Mouse (Mus musculus): ENCODE measurements around the gene Scaf4.

Gene Scaf4

DNA sequence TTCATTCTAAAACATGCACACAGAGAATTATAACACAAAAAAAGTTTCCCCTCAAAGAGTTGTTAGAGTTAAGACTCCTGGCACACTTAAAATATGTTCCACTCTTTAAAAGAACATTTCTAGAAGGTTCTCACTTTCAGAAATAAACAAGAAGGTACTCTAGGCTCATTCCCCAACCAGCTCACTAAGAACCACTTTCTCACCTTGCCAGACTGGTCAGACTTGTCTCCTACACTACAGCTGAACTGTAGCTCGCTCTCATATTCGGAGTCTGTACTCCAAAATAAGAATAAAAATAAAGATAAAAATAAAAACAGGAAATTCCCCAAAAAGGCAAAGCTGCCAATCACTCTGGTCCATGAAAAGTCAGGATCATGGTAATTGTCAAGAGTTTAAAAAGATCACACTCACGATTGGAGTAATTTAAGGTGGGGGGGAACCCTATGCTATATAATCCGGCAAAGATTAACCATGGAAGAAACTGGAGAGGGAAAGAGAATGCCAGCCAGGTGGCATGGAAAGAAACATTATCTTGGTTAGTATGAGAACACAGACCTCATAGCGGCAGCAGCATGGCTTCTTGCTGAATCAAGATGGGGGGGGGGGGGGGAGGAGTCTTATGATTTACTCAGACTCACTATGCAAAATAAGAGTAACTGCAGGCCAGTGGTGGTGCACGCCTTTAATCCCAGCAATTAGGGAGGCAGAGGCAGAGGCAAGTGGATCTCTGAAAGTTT lies 80.9 kb downstream of the Scaf4 start:
- DNase-seq (ENCODE audit: low spot score), result no peak

DNA sequence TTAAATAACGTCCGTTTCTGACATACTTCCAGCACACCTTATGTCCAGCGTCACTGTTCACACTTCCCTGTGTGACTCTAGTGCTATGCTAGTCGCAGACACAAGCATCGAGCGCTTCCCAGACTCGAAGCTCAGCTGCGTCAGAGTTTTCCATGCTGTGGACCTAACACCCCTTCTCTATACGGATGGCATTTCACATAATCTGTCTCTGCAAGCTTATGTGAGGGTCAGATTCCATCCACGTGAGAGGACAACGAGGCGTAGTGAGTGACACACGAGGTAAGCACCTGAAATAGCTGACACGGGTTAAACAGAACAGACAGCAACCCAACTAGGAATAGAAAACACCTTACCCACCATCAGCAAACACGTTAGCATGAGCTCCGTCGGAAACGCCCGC lies 82.2 kb downstream of the Scaf4 start:
- no peak for DNase-seq (ENCODE audit: low spot score)

DNA sequence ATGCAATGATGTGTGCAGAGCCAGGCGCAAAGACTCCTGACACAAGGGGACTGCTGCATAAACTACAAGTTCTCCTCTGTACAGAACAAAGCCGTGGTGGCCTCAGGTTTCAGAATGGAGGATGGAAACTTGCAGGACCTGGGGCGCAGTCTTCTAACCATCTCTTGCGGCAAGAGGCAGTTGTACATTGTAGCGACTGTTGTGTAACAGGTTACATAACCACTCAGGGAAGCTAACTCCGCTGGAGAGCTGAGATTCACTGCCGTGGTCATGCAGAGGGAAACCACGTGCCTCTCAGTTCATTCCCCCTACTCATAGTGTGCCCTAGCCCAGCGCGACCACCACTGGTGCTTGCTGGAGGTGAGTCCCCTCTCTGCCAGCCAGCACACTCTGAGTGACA lies 85.1 kb downstream of the Scaf4 start:
- DNase-seq (ENCODE audit: low spot score), result no peak

DNA sequence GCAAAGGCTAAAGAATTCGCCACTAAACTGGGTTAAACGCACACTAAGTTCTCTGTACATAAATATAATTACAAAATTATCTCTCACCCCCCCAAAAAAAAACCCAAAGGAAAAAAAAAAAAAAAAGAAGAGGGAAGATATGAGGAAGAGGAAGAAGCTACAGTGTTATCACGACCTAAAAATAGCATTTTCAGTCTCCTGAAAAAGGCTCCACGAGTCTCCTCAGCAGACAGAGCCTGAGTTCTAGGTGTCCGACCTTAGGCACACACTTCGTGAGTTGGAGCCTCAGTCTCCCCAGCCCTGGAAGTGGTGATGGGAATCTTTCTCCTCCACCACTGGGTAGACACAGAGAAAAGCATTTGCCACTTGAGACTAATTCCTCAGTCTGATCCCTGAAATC lies 85.7 kb downstream of the Scaf4 start:
- DNase-seq (ENCODE audit: low spot score), result no peak

DNA sequence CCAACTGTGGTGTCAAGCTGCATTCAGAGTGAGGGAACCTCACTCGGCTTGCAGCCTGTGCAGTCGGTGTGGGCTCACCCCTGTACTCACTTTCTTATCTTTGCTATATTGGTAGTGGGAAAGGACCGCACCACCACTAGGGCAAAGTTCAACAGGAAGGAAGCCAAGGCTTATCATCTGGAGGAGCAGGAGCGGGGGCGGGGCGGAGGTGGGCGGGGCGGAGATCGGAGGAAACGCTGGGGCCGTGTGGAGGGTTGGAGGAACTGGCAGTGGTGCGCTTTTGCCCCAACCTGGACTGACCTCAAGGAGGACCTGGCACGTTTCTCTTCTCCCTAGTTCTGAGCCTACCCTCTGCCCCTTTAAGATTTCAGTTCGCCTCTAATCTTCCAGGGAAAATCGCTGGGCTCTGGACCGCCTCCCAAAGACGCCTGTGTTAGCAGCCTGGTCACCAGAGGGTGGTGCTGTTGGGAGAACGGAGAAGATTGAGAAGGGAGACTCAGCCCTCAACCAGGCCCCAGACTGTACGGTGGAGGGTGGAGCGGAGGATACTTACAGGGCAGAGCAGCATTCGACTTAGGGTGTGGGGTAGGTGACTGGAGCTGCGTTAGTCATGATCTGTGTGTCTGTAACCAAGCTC lies 86.8 kb downstream of the Scaf4 start:
- DNase-seq (ENCODE audit: low spot score), result peak; percentile 43

DNA sequence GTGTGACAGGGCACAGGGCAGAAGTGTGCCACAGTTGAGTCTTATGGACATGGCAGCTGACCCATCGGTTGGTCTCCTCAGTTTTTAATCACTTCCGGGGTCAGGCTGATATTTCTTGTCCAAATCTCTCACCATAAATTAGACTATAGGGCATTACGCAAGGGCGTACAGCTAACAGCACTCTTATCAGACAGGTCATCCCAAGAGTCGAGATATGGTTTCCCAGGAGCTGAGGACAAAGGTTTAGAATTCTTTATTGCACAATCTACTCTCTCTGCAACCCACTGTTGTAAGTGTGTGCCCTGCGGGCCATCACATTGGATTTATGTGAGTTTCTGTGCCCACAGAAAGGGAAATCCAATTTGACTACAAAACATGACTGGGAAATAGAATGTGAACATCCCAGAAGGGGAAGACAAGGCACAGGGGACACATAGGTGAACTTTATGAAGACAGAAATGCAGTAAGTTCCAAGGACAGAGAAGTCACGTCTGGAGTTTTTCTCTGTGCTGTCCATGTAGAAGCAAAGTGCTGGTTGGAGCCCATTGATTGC lies 87.5 kb downstream of the Scaf4 start:
- DNase-seq (ENCODE audit: low spot score), result no peak

DNA sequence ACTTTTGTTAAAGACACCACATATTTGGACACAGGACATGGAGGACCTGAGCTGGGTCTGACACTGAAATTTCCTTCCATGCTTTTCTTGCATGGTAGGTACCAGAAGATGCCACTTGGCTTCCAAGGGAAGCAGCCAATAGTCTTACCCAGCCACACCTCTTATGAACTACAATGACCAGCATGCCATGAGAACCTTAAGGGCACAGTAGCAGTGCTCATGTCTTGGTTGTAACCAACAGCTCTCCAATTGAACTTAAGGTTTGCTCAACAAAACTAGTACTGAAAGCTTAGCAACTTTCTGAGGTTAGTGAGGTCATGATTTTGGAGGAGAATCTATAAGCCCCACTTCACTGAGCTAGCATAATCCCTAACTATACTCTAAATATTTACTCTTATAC lies 90.6 kb downstream of the Scaf4 start:
- no peak for DNase-seq (ENCODE audit: low spot score)

DNA sequence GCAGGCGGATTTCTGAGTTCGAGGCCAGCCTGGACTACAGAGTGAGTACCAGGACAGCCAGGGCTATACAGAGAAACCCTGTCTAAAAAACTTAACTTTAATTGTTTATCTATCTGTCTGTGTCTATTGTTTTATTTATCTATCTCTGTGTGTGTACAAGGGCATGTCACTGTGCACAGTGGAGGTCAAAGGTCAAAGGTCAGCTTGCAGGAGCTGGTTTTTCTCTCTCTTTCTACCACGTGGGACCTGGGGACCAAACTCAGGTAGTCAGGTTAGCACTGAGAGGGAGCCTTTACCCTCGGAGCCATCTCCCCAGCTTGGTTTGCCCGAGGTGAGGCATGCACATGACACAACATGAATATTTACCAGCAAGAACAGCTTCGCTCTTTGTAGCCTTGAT lies 93.0 kb downstream of the Scaf4 start:
- no peak for DNase-seq (ENCODE audit: low spot score)

DNA sequence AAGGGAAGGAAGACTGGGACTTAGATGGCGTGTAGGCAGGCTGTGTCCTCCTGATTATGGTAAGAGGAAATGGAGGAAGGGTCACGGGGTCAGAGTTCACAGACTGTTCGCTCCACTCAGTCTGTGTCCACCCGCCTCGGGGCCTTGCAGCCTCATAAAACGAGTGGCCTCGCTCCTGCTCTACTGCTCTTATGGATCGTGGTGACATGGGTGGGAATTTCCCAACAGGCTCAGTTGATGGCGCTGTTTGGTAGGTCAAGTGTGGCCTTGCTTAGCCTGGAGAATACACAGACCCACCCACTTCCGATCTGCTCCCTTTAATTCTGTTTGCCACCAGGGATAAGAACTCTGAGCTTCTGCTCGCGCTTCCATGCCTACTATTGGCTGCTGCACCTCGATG lies 96.8 kb downstream of the Scaf4 start:
- no peak for DNase-seq (ENCODE audit: low spot score)

DNA sequence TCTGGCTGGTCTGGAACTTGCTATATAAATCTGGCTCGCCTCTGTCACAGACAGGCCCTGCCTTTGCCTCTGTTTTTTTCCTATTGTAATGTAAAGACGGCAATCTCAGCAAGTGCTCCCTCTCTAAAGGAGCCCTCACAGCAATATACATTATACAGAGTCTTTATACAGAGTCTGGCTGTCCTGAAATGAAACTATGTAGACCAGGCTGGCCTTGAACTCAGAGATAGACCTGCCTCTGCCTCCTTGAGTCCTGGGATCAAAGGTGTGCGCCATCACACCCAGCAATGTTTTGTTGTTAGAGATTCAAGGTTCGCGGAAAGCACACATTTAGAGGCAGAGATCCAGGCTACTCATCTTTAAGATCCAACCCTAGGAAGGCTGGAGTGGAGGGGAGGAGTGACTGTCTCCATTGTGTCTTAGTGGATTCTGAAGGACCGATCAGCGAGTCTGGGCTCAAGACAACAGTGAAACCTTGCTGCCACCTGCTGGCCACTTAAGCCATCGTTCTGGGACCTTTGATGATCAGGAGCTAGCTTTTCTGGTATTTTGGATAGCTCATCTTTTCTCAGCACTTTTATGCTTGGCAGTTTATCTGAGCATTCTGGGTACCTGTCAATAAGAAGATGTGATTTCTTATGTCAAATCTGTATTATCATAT lies 98.2 kb downstream of the Scaf4 start:
- peak; percentile 41 for DNase-seq (ENCODE audit: low spot score)

DNA sequence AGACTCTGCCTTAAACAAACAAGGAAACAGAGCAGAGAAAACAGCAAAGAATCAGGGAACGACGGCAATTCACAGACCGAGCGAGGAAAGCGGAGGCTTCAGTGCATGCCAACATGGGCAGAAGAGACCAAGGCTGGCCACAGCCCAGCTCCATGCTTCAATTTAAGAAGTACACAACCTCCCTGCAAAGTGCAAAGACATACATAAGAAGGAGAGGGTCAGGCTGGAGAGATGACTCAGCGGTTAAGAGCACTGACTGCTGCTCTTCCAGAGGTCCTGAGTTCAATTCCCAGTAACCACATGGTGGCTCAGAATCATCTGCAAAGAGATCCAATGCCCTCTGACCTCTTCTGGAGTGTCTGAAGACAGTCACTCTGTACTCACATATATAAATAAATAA lies 100.2 kb downstream of the Scaf4 start:
- DNase-seq (ENCODE audit: low spot score), result no peak

DNA sequence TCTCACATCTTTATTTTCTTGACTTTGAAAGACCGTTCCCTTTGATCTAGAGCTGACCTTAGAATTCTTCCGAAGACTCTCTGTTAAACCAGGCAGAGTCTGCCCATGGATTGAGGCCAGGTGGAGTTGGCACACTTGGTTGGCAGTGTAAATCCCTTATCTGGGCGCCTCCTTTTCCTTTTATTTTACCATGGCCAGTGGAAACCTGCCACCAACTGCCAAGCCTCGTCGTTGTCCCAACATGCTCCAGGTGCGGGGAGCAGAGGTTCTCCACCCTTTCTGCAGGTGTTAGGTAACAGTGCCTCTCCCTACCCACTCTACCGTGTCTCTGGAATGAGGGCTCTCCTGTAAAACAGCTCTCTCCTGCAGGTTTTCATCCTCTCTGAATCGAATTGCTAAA lies 102.6 kb downstream of the Scaf4 start:
- DNase-seq (ENCODE audit: low spot score), result no peak

DNA sequence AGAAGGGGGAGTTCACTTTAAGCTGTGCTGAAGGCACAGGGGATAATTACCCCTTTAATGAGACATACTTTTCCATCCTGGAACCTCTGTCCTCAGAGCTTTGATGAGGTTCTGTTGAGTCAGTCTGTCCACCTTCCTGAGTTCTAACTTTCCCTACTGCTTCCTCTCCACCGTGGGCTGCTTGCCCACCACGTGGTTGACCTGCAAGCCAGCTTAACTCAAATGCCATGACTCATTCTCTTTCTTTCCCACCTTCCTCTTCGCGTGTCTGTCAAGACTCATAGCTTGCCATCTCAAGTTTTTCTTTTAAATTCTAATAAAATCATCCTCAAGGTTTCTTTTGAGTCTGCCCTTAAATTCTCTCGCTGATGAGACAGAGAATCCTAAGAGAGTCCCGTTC lies 103.3 kb downstream of the Scaf4 start:
- no peak for DNase-seq (ENCODE audit: low spot score)

DNA sequence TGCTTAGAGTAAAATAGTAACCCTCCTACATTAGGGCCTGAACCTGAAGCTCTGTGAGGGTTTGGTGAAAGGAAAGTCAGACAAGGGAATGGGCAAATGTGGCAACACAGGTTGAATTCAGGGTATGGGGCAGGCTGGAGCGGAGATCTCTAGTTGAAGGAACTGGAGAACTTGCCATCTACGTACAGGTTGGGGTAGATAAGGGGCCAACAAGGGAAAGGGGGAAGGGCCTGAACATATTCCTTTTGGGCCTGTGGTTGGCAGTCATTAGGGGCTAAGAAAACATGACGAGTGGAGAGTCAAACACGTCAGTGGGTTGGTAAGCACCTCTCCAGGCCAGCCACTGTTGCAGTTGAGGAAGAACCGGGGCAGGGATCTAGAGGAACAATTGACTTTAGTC lies 104.4 kb downstream of the Scaf4 start:
- no peak for DNase-seq (ENCODE audit: low spot score)

DNA sequence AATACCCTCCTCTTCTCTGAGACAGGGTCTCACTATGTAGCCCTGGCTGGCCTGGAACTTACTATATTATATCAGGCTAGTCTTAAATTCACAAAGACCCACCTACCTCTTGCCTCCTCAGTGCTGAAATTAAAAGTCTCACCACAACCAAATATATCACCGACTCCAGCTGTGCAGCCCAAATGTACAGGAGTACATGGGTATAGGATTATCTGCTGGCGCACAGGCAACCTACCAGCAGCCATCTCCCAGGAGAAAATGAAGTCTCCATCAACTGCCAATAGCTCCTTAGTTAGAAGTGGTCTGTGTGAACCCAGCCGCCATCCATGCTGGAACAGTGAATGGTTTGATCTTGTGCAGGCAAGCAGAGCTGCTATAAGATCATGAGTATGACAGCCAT lies 105.9 kb downstream of the Scaf4 start:
- no peak for DNase-seq (ENCODE audit: low spot score)

DNA sequence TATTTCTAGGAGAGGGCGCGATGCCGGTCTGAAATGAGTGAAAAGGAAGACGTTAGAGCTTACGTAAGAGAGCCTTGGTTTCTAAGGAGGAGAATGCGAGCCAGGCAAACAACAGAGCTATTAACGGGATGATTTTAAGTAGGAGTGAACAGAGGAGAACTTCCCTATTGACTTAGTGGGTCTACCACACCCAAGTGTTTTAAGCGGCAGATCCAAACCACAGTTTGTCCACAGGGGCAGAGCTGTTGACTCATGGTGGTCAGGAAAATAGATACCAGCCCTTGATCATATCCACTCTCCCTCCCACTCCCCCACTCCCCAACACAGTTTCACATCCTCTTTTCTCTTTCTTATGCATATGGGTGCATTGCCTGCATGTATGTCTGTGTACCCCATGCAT lies 106.9 kb downstream of the Scaf4 start:
- DNase-seq (ENCODE audit: low spot score), result no peak

DNA sequence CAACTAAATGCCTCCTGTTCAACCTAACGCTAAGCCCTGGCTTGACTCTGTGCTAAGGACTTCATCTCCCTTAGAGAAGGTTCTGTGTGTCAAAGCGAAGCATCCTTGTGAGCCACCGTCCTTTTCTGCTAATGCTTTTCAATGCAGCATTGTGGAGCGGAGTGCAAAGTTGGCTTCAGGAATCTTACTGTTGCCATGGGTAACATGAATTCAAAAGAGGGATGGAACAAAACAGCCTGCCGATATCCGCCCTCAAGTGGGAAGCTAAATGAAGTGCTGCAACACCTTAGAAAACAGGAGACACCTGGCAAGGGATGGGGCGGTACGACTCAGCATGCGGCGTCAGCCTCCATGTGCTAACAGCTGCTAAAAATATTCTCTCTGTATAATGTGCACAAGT lies 107.8 kb downstream of the Scaf4 start:
- DNase-seq (ENCODE audit: low spot score), result no peak
